Mouse (Mus musculus): Measurements from ENCODE around the gene St5.

- TF ChIP-seq CTCF (IDR thresholded peaks at IDR 0.05; ENCODE audit: insufficient read depth, low read length) (no peak), POLR2A (IDR thresholded peaks at IDR 0.05; ENCODE audit: borderline replicate concordance, extremely low read depth, low read depth, low read length) (no peak)
Measured at GRCm38 (mm10) chr7:109523304-109523703, 180.1 kb downstream of the St5 start.
